Mouse (Mus musculus): ENCODE data around the gene Preb. TPM values are rescaled to one million over a fixed set of nuclear protein-coding genes. Genes with fewer than 3 reads are reported as not detected.
A peak's percentile ranks its signal among the peaks of the same experiment; 100 is the strongest.

Gene Preb
- total RNA-seq, 2 experiments from 2014 or later = 126 to 131 TPM

DNA sequence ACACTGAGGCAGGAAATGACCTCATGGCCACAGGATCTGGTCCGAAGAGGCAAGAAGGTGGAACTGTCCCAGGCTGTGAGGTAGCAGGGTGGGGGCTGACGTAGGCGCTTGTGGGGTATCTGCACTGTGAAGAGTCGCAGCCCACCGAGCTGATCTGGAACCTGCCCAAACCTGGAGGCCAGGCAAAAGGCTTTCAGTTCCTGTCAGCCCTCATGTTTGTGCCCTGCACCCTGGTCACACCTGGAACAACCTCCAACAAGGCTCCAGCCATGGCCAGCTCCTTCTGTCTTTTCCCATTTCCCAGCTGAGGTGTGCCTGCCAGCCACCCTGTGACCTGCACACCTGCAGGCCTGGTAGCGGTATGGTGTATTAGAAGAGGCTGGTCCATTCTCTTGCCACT, 2.3 kb downstream of the Preb start:
- DNase-seq (ENCODE audit: extremely low spot score in 1 of 2, low spot score in 1 of 2) = no peak

DNA sequence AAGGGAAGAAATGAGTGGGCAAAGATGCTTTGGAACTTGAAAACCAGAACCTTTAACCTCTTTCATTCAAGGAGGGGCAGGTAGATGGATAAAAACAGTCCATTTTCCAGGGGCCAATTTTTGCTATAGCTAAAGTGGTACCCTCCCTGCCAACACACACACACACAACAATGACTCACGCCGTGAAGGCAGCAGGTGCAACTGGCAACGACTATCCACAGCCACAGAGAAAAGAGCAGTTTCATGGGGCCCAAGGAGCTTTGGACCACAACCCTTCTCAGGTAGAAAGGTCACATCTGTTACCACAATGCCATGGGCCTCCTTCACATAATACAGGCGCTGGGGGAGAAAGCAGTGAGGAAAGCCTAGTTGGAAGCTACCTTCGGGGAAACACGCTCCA, 4.4 kb downstream of the Preb start:
- no peak for DNase-seq (ENCODE audit: extremely low spot score in 1 of 2, low spot score in 1 of 2)

GRCm38 (mm10) chr5:30954556-30954955, 5.6 kb downstream of the Preb start:
- no peak for DNase-seq (ENCODE audit: extremely low spot score in 1 of 2, low spot score in 1 of 2)

DNA sequence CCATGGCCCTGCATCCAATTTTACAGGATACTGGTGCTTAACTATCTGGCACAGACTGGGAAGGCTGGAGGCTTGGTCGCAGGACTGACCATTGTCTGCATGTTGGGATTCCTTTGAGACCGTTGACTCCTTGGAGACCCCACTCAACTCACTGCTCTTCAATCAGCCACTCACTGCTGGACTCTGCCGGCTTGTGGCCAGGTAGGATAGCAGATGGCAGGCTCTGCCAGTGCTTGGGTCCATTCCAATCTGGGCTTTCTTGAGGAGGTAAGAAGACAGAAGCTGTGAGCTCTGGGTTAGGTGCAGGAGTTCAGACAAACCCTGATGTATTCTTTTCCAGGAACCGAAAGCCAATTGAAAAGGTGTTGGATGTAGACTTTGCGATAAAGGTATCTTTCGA, 6.1 kb downstream of the Preb start:
- no peak for DNase-seq (ENCODE audit: extremely low spot score in 1 of 2, low spot score in 1 of 2)

GRCm38 (mm10) chr5:30952551-30952950, 7.6 kb downstream of the Preb start:
- DNase-seq (ENCODE audit: extremely low spot score in 1 of 2, low spot score in 1 of 2) = no peak

- no peak for DNase-seq (ENCODE audit: extremely low spot score in 1 of 2, low spot score in 1 of 2)
These were observed 8.5 kb downstream of the Preb start for GRCm38 (mm10) chr5:30951706-30952105.

- no peak for DNase-seq (ENCODE audit: extremely low spot score in 1 of 2, low spot score in 1 of 2)
These were observed 9.2 kb downstream of the Preb start for GRCm38 (mm10) chr5:30950922-30951321.

GRCm38 (mm10) chr5:30950451-30950850, 9.7 kb downstream of the Preb start:
- no peak for DNase-seq (ENCODE audit: extremely low spot score in 1 of 2, low spot score in 1 of 2)

DNA sequence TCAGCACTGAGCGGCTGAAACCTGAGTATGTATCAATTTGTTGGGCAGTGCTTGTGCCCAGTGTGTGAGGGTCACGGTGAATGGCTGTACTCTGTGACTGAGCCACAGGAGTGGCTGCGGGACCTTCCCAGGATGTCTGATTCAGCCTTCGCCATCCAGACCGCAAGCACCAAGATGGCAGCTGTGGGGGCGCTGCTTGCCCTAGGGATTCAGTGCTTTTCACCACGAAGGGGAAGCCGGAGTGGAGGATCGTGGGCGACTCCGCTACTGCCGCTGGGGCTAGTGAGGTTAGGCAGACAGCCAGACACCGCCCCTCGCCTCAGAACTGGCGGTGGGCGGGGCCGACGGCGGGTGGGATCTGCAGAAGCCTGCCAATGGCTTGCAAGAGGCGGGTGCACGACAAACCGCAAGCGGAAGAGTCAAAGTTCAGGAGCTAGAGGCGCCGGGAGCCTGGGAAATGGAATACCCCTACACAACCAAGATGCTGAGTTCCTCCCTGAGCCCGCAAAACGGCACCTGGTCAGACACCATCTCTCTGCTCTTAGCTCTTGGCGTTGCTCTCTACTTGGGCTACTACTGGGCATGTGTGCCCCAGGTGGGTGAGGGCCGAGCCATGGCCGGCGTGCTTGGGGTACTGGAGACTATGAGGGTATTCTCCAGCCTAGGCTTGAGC, 10.4 kb downstream of the Preb start:
- peak; percentile 80 to 85 for DNase-seq (ENCODE audit: extremely low spot score in 1 of 2, low spot score in 1 of 2)

GRCm38 (mm10) chr5:30948620-30949019, 11.5 kb downstream of the Preb start:
- DNase-seq (ENCODE audit: extremely low spot score in 1 of 2, low spot score in 1 of 2) = no peak

DNA sequence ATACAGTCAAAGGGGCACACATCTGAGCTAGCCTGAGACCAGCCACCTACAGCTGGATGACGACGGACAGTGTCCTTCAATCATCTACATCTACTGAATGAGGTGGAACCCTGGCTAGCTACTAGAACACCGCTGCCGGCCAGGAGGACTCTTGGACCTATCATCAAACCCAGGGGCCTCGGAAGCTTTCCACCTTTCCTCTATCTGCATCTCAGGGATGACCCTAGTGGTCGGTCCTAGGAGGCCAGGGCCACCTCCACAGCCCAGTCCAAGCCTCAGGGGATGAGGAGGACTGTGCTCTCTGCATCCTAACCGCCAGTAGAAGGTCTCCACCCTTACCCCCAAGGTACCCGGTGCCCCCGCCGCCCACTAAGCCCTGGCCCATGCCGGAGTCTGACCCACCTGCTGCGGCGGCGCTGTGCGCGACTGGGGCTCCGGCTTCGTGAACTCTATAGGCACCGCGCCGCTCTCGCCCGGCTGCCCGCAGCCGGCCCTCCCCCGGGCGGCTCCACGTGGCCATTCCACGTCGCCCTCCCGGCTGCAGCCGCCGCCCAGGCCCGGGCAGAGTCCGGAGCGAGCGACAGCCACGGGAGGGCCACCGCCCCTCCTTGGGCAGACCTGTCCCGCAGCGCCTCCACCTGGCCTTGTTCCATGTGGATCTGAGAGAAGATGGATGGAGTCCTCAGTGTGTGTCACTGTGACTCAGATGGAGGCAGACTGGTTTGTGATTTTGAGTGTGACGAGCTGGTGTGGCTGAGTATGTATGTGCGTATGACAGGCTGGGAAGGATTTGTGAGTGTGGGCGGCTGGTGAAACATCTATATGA, 15.0 kb downstream of the Preb start, which contains the start of gene Cgref1:
Gene Cgref1, minus strand, starts transcription at position 636 of the 826 bp plus-strand sequence.
- DNase-seq (ENCODE audit: extremely low spot score in 1 of 2, low spot score in 1 of 2) = peak; percentile 53 to 54

DNA sequence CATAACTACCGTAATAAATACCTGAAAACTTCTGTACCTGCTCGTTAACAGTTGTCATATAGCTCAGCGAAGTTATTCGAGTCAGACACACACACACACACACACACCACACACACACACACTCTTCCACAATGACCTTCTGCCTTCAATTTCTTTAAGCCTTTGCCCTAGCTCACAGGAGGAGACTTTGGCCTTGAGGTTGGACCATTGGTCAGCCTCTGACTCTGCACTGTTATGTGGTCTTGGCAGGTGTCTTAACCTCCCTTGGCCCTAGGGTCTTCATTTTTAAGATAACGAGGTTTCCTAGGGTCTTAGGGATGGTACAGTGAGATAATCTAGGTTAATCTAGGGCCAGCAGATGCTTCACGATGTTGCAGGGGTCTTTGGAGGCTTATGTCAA, 15.8 kb downstream of the Preb start:
- DNase-seq (ENCODE audit: extremely low spot score in 1 of 2, low spot score in 1 of 2) = no peak

GRCm38 (mm10) chr5:30943004-30943403, 17.2 kb downstream of the Preb start:
- no peak for DNase-seq (ENCODE audit: extremely low spot score in 1 of 2, low spot score in 1 of 2)

- DNase-seq (ENCODE audit: extremely low spot score in 1 of 2, low spot score in 1 of 2) = no peak
These were observed 25.3 kb downstream of the Preb start for GRCm38 (mm10) chr5:30934725-30935461.

GRCm38 (mm10) chr5:30933705-30934104, 26.5 kb downstream of the Preb start:
- no peak for DNase-seq (ENCODE audit: extremely low spot score in 1 of 2, low spot score in 1 of 2)

DNA sequence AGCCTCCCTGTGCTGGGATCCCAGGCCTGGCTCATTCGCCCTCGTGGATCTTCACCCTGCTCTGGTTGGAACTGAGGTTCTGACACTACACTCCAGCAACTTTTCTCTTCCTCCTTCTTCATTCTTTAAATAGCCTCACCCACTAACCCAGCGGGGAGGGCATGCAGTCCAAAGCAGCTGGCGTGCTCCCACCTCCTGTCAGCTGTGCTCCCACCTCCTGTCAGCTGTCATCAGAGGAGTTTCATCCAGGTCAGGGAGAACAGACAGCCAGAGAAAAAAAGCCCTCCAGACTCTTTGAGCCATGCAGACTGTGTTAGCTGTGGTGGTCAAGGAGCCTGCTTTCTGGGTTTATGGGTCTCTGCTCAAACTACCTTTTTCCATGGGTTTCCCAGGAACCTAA, 28.8 kb downstream of the Preb start:
- no peak for DNase-seq (ENCODE audit: extremely low spot score in 1 of 2, low spot score in 1 of 2)

GRCm38 (mm10) chr5:30930846-30931245, 29.3 kb downstream of the Preb start:
- DNase-seq (ENCODE audit: extremely low spot score in 1 of 2, low spot score in 1 of 2) = no peak

GRCm38 (mm10) chr5:30930121-30930520, 30.0 kb downstream of the Preb start:
- DNase-seq (ENCODE audit: extremely low spot score in 1 of 2, low spot score in 1 of 2) = peak; percentile 66 to 90

- DNase-seq (ENCODE audit: extremely low spot score in 1 of 2, low spot score in 1 of 2) = no peak
These were observed 32.1 kb downstream of the Preb start for GRCm38 (mm10) chr5:30927945-30928529.

GRCm38 (mm10) chr5:30926073-30926472, 34.1 kb downstream of the Preb start:
- DNase-seq (ENCODE audit: extremely low spot score in 1 of 2, low spot score in 1 of 2) = no peak

- no peak for DNase-seq (ENCODE audit: extremely low spot score in 1 of 2, low spot score in 1 of 2)
These were observed 34.9 kb downstream of the Preb start for GRCm38 (mm10) chr5:30925217-30925616.
